Mouse (Mus musculus): ENCODE data around the gene Phc2.

DNA sequence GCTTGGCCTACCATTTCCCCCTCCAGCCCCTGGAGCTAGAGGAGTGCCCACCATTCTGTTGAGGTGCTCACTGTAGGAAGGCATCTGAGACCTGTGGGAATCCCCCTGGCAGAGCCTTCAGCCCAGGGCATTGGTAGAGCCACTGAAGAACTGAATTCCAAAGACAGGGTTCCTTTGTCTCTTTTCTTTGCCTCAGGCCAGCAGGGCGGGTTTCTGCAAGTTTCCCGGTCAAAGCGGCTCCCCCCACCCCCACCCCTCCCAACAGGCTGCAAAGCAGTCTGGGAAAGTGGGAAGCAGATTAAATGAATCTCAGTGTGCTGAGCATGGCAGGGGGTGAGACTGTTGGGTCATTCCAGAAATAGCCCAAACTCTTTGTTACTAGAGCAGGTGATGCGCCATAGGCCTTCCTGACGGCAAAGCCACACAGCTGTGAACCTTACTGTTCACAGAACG is 82.7 kb downstream of the Phc2 start:
- no peak for TF ChIP-seq CTCF (IDR thresholded peaks at IDR 0.05; ENCODE audit: borderline replicate concordance, insufficient read depth, low read length)
- TF ChIP-seq POLR2A (IDR thresholded peaks at IDR 0.05; ENCODE audit: low read depth, low read length): no peak
